In the genomic region with DNA sequence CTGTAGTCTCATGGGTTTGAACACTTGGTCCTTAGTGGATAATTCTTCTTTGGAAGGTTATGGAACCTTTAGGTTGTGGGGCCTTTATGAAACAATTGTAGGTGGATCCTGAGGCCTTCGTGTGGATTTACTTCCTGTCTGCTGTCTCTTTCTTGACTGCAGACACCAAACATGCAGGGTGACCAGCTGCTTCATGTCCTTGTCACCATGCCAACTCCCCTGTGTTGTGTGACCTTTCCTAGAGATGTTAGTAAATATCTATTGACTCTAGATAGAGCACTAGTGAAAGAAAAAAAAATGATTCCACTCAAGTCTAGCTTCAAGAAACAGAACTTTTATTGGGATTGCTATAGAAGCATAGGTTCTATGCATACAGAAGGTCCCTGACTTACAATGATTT, we compare ENCODE assay signal across 21 mouse cellular contexts.
DNase-seq lines count a peak whose midpoint lies in the region; ATAC-seq and TF ChIP-seq lines count a peak whose summit lies in the region.
"Had no signal": no experiment of that assay in that cellular context is flagged by ENCODE, and none has a peak within 500 bp of the region (broad histone marks: within the 10 kb centered on the region; RNA-seq: fewer than 3 reads in every experiment).

No protein-coding gene starts in this region.

- H3K27ac ChIP-seq in lung, embryonic 14.5 days (ENCODE audit: low read depth) = no peak overlapping the region
- no peak overlapping the region for H3K27ac ChIP-seq in lung, postnatal 0 days (ENCODE audit: low read length)
- H3K27ac ChIP-seq: embryonic facial prominence, embryonic 13.5 days; embryonic facial prominence, embryonic 15.5 days; forebrain, embryonic 10.5 days; forebrain, embryonic 12.5 days had no signal

- H3K27me3 ChIP-seq in lung, embryonic 14.5 days (ENCODE audit: insufficient read depth, low read length) = no peaks in the 10 kb centered on the region
- H3K27me3 ChIP-seq in lung, postnatal 0 days (replicated peaks; ENCODE audit: insufficient read depth, low read length) = no peaks in the 10 kb centered on the region
- H3K27me3 ChIP-seq: embryonic facial prominence, embryonic 13.5 days; embryonic facial prominence, embryonic 15.5 days had no signal

- intact Hi-C loops in heart, postnatal 25 days (cut with DNase I) = loop anchor here (10.0 kb wide), 1 partner anchor 251 kb away; no protein-coding TSS in a partner anchor

- 21% methylated on average over 1 of the region's 1 CpGs for WGBS in lung, embryonic 14.5 days
- 44% methylated on average over 1 of the region's 1 CpGs for WGBS in lung, postnatal 0 days

- no peak overlapping the region for H3K4me2 ChIP-seq in lung, embryonic 14.5 days
- H3K4me2 ChIP-seq in lung, postnatal 0 days (replicated peaks; ENCODE audit: low read depth, low read length) = no peak overlapping the region
- H3K4me2 ChIP-seq: embryonic facial prominence, embryonic 13.5 days; embryonic facial prominence, embryonic 15.5 days; forebrain, embryonic 12.5 days had no signal

- no peak overlapping the region for H3K9ac ChIP-seq in lung, embryonic 14.5 days
- H3K9ac ChIP-seq in lung, postnatal 0 days (replicated peaks; ENCODE audit: low read depth) = no peak overlapping the region
- H3K9ac ChIP-seq: embryonic facial prominence, embryonic 13.5 days; embryonic facial prominence, embryonic 15.5 days; forebrain, embryonic 12.5 days had no signal

- TF ChIP-seq EP300 in lung, postnatal 0 days (IDR thresholded peaks at IDR 0.05) = no peak

- TF ChIP-seq CTCF in lung, embryonic 14.5 days (IDR thresholded peaks at IDR 0.05; ENCODE audit: low read depth) = no peak
- TF ChIP-seq CTCF in lung, postnatal 0 days (IDR thresholded peaks at IDR 0.05) = no peak

- ATAC-seq in lung, embryonic 14.5 days (ENCODE audit: insufficient read depth) = no peak
- no peak for ATAC-seq in lung, postnatal 0 days
- ATAC-seq: forebrain, embryonic 14.5 days; forebrain, embryonic 16.5 days had no signal

- DNase-seq in heart, adult 11 months = peak; percentile 5
- no peak for DNase-seq in heart, postnatal 25 days (ENCODE audit: low spot score)
- peak; percentile 38 for DNase-seq in lung, embryonic 14.5 days
- no peak for DNase-seq in lung, postnatal 0 days (ENCODE audit: low spot score)
- peak; percentile 19 for DNase-seq in lung, postnatal 14 days
- DNase-seq in lung, adult 18-20 months = no peak
- DNase-seq: adrenal gland, adult 2 months; adrenal gland, postnatal 10 days; adrenal gland, postnatal 25 days; cerebellum, adult 11 months; cerebellum, adult 18-20 months; cerebellum, adult 8-10 months; cerebellum, adult 9-11 months; embryo, embryonic 11 days had no signal

- H3K36me3 ChIP-seq in lung, embryonic 14.5 days (ENCODE audit: insufficient read depth) = no peaks in the 10 kb centered on the region
- H3K36me3 ChIP-seq in lung, postnatal 0 days (ENCODE audit: insufficient read depth, low read length) = no peaks in the 10 kb centered on the region
- H3K36me3 ChIP-seq: embryonic facial prominence, embryonic 13.5 days; embryonic facial prominence, embryonic 15.5 days; forebrain, embryonic 10.5 days; forebrain, embryonic 12.5 days had no signal

- no peaks in the 10 kb centered on the region for H3K4me1 ChIP-seq in lung, embryonic 14.5 days (ENCODE audit: insufficient read depth)
- H3K4me1 ChIP-seq in lung, postnatal 0 days (ENCODE audit: insufficient read depth, low read depth, low read length) = no peaks in the 10 kb centered on the region
- H3K4me1 ChIP-seq: embryonic facial prominence, embryonic 13.5 days; embryonic facial prominence, embryonic 15.5 days; forebrain, embryonic 10.5 days; forebrain, embryonic 12.5 days had no signal

- no peak overlapping the region for H3K4me3 ChIP-seq in lung, embryonic 14.5 days (ENCODE audit: low read depth, low read length)
- no peak overlapping the region for H3K4me3 ChIP-seq in lung, postnatal 0 days (ENCODE audit: low read depth, low read length)
- H3K4me3 ChIP-seq: embryonic facial prominence, embryonic 13.5 days; embryonic facial prominence, embryonic 15.5 days; erythroblast, embryonic 14.5 days; forebrain, embryonic 10.5 days; forebrain, embryonic 12.5 days had no signal

- H3K9me3 ChIP-seq in lung, embryonic 14.5 days (ENCODE audit: low read depth, low read length) = no peaks in the 10 kb centered on the region
- H3K9me3 ChIP-seq in lung, postnatal 0 days (ENCODE audit: low read length) = no peaks in the 10 kb centered on the region
- H3K9me3 ChIP-seq: embryonic facial prominence, embryonic 13.5 days; embryonic facial prominence, embryonic 15.5 days; forebrain, embryonic 10.5 days; forebrain, embryonic 12.5 days had no signal

Comparison
In these comparisons a context has a peak if more than half of its experiments do, and no peak if none do; other contexts are left out.
1. DNase-seq: peak in heart, adult 11 months (single experiment), lung, embryonic 14.5 days (single experiment) and lung, postnatal 14 days (single experiment); none in heart, postnatal 25 days (single experiment), lung, postnatal 0 days (single experiment) and lung, adult 18-20 months (0 of 2).